Mouse (Mus musculus) neural tube, embryonic 10.5 days (tissue): Measurements from ENCODE around the gene Foxp1.

Experiments used
- DNase-seq: peaks from one replicate; pipeline ENCODE4 v3.0.0-alpha.2; 2017; ENCODE audit warnings: low spot score; ENCODE audit errors: extremely low spot score

Foxp1 gene

GRCm38 (mm10) chr6:99101489-99101908, 421.0 kb downstream of the Foxp1 start:
- DNase-seq: peak; percentile 44

- no peak for DNase-seq
Measured at GRCm38 (mm10) chr6:99100331-99100730, 422.2 kb downstream of the Foxp1 start.

GRCm38 (mm10) chr6:99099781-99100180, 422.7 kb downstream of the Foxp1 start:
- no peak for DNase-seq

- DNase-seq: no peak
Measured at GRCm38 (mm10) chr6:99097191-99097590, 425.3 kb downstream of the Foxp1 start.

- DNase-seq: no peak
Measured at GRCm38 (mm10) chr6:99096776-99097166, 425.8 kb downstream of the Foxp1 start.

GRCm38 (mm10) chr6:99096105-99096775, 426.3 kb downstream of the Foxp1 start:
- no peak for DNase-seq

- DNase-seq: no peak
Measured at GRCm38 (mm10) chr6:99095185-99096104, 427.1 kb downstream of the Foxp1 start.

GRCm38 (mm10) chr6:99094339-99094989, 428.1 kb downstream of the Foxp1 start:
- no peak for DNase-seq

GRCm38 (mm10) chr6:99093856-99094255, 428.7 kb downstream of the Foxp1 start:
- DNase-seq: no peak

GRCm38 (mm10) chr6:99093208-99093607, 429.3 kb downstream of the Foxp1 start:
- DNase-seq: no peak

GRCm38 (mm10) chr6:99091799-99092198, 430.7 kb downstream of the Foxp1 start:
- DNase-seq: no peak

- DNase-seq: no peak
Measured at GRCm38 (mm10) chr6:99087598-99087997, 434.9 kb downstream of the Foxp1 start.

GRCm38 (mm10) chr6:99084956-99085355, 437.6 kb downstream of the Foxp1 start:
- no peak for DNase-seq

GRCm38 (mm10) chr6:99081259-99081658, 441.3 kb downstream of the Foxp1 start:
- no peak for DNase-seq

- DNase-seq: no peak
Measured at GRCm38 (mm10) chr6:99079041-99079835, 443.3 kb downstream of the Foxp1 start.

- DNase-seq: no peak
Measured at GRCm38 (mm10) chr6:99078089-99078488, 444.4 kb downstream of the Foxp1 start.

GRCm38 (mm10) chr6:99073303-99074271, 448.9 kb downstream of the Foxp1 start:
- no peak for DNase-seq

GRCm38 (mm10) chr6:99070710-99071109, 451.8 kb downstream of the Foxp1 start:
- no peak for DNase-seq

- no peak for DNase-seq
Measured at GRCm38 (mm10) chr6:99069726-99070125, 452.8 kb downstream of the Foxp1 start.
